Mouse (Mus musculus) erythroblast, embryonic 14.5 days (primary cell): ENCODE measurements at regions not wholly inside any gene's neighbourhood (a gene's known extent, or its start where the extent isn't known, plus 50 kb on each side); places are given as distances from the start of the nearest gene placed in this dataset.

ENCODE experiments used
- GATA1 ChIP-seq: IDR thresholded peaks from 2 replicates; pipeline ENCODE4 v1.6.1; 2012; ENCODE audit warnings: low read length, inconsistent platforms, mixed read lengths
- TAL1 ChIP-seq: IDR thresholded peaks from 3 replicates; pipeline ENCODE4 v1.6.1; 2012; ENCODE audit warnings: low read length, inconsistent platforms, mixed read lengths

GRCm38 (mm10) chr10:98611707-98612360 is 302.4 kb upstream of the Atp2b1 start:
- TF ChIP-seq GATA1 (no peak), TAL1 (no peak)
